Mouse (Mus musculus): Measurements from ENCODE around the gene Bcor.

- TF ChIP-seq GATA1 (IDR thresholded peaks at IDR 0.05; ENCODE audit: borderline replicate concordance, low read length) (no peak), FLI1 (IDR thresholded peaks at IDR 0.05; ENCODE audit: low read length) (no peak)
Observed at GRCm38 (mm10) chrX:12135121-12136111, 24.7 kb downstream of the Bcor start.
